Mouse (Mus musculus): ENCODE results near the gene AU022252.
"Not testable (repeated sequence)": the region's sequence is repeated elsewhere in the genome, so short reads cannot be mapped to it uniquely, and the experiment has no call there.

The AU022252 gene

DNA sequence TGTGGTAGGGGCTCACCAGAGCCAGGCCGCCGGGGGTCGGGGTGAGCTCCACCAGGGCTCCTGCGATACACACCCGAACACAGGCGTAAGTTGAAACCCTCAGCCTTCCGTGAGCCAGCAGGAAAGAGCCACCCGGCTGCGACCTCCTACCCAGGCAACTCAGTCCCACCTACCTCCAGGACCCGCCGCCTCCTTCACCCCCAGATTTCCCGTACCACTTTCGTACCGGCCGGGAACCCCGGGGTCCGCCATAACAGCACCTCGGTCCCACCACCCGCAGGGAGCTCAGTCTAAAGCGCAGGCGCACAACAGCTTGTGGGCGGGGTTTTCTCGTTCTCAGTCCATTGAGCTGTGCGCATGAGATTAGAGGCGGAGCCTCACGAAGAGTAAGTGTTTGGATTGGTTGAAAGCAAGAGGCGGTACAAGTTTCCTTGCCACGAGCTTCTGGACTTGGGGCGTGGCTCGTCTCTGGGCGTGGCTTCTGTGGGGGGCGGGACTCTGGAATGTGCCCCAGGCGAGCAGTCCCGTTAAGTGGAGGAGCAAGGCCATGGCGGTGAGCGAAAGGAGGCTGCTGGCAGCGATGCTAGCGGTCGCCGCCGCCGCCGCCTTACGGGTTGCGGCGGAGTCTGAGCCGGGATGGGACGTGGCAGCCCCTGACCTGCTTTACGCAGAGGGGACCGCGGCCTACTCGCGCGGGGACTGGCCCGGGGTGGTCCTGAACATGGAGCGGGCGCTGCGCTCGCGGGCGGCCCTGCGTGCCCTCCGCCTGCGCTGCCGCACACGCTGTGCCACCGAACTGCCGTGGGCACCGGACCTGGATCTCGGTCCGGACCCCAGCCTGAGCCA, at the start of gene AU022252, which contains the start of gene P3h1:
Gene AU022252 (minus strand): TSS at position 303 of the 846 bp plus-strand sequence.
Gene P3h1 (plus strand): TSS at position 506 of the 846 bp plus-strand sequence.
- peak; percentile 98 to 99 for DNase-seq (ENCODE audit: low spot score in 2 of 2)

DNA sequence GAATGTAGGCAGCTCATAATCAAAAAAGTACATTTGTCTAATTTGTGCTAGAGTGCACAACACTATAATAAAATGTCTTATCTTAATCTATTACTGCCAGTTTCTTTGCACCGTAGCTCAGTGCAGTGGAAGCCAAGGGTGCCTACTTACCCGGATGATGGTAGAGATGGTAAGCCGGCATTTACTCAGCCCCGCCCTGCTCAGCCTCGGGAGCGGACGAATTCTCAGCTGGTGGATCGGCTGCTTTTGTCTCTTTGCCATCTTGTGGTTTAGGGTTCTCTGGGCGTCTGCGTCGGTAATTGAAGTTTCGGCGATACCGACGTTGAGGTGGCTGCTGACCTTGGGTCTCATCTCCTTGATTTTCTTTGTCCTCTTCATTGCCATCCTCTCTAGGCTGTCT, 46.3 kb upstream of the AU022252 start:
- DNase-seq (ENCODE audit: low spot score in 2 of 2): not testable (repeated sequence)

DNA sequence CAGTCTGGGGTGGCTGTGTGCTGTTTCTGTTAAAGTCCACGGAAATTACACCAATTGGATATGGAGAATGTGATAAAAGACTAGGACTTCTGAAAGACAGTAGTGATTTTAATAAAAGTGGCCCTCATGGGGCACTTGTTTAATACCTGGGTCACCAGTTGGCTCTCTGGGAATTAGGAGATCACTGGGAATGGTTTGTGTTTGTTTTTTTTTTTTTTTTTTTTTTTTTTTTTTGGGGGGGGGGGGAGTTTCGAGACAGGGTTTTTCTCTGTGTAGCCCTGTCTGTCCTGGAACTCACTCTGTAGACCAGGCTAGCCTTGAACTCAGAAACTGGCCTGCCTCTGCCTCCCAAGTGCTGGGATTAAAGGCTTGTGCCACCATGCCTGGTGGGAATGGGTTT, 43.2 kb upstream of the AU022252 start:
- DNase-seq (ENCODE audit: low spot score in 2 of 2): no peak

DNA sequence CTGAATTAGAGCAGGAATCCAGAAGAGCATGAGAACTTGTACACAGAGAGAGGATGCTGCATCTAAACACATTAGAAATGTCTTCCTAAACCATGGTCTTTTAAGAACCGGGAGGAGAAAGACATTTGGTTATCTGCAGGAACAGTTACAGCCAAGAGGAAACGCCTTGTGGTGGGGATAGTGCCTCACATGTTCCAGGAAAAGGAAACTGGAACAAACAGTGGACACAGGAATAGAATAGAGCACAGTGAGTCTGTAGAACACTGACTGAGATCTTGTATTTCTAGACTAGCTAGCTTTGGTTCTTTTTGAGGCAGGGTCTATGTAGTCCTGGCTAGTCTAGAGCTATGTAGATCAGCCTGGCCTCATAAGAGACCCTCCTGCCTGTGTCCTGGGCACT, 42.7 kb upstream of the AU022252 start:
- no peak for DNase-seq (ENCODE audit: low spot score in 2 of 2)

DNA sequence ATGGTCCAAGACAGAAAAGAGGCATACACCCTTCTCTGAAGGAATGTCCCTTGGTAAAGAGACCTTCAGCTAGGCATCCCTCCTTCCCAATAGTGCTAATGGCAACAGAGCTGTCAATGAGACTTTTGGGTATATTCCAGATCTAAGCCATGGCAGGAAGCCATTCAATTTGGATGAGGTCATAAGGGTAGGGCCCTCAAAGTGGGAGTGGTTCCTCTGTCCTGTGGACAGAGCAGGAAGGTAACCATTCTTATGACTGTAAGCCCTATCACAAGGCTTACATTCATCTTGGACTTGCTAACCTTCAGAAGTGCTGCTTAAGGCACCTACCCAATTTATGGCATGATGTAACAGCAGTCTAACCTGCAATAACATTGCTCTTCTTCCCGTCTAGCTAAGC, 42.1 kb upstream of the AU022252 start:
- DNase-seq (ENCODE audit: low spot score in 2 of 2): no peak

DNA sequence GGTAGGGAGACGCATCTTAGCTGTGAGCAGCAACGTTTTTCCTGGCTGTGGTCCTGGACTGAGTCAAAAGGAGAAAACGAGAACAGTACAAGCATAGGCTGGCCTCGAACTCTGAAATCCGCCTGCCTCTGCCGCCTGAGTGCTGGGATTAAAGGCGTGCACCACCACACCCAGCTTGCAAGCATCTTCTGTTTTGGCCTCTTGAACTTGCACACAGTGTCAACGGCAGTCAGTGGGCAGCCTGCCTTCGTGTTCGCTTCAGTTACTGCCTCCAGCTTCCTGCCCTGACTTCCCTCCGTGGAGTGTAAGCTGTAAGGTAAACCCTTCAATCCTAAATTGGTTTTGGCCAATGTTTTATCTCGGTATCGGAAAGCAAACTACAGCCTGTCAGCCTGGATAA, 34.1 kb upstream of the AU022252 start:
- DNase-seq (ENCODE audit: low spot score in 2 of 2): no peak

DNA sequence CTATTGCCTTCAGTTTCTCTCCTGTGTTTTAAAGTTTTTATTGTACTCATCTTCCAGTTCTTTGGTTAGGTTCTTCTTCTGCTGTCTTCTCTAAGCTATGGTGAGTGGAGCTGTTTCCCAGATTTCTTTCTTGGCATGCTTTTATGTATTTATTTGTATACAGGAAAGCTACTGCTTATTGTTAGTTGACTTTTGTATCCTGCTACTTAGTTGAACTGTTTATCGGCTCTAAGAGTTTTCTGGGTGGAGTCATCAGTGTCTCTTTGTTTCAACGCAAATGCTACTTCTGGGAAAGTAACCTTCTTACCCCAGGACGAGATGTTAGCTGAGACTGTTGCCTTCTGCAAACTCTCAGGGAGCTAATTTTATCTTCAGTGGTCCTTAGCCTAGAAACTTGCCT, 30.9 kb upstream of the AU022252 start:
- no peak for DNase-seq (ENCODE audit: low spot score in 2 of 2)

DNA sequence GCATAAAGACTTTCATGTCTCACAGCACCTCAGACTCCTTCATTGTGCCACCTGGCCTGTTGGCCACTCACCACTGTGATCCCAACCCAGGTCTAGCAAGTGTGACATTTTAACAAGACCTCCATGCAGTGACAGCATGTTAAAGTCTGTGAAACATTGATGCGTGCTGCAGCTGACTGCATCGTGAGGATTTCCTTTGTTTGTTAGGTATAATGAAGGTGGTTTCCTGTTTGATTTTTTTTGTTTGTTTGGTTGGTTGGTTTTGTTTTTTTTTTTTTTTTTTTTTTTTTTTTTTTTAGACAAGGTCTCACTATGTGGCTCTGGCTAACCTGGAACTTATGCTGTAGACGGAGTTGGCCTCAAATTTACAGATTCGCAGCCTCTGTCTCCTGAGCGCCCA, 30.0 kb upstream of the AU022252 start:
- no peak for DNase-seq (ENCODE audit: low spot score in 2 of 2)

DNA sequence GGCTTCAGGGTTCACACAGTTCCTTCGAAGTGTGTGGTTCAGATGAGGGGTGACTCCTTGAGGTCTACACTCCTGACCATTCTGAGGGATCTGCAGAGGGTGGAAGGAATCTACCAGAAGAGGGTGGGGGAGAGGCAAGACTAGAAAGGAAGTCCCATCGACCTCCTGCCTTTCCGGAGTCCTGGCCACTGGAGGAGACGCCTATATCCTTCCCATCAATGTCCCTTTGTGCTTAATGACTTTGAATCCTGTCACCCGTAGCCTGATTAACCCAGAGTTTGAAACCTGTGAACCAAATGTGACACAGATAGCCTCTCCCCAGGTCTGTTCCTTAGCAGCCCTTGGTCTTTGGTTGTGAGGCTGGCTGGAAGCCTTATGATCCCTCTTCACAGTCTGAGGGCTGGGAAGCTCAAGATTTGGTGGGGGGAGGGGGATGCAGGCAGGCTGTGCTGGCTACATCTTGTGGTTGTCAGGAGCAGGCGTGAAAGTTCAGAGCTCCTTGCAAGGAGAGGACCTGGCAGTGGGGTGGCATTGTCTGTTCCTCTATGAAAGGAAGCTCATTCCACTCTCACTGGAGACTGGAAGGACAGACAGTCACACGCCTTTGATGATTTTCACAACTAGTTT, 28.7 kb upstream of the AU022252 start:
- DNase-seq (ENCODE audit: low spot score in 2 of 2): no peak

DNA sequence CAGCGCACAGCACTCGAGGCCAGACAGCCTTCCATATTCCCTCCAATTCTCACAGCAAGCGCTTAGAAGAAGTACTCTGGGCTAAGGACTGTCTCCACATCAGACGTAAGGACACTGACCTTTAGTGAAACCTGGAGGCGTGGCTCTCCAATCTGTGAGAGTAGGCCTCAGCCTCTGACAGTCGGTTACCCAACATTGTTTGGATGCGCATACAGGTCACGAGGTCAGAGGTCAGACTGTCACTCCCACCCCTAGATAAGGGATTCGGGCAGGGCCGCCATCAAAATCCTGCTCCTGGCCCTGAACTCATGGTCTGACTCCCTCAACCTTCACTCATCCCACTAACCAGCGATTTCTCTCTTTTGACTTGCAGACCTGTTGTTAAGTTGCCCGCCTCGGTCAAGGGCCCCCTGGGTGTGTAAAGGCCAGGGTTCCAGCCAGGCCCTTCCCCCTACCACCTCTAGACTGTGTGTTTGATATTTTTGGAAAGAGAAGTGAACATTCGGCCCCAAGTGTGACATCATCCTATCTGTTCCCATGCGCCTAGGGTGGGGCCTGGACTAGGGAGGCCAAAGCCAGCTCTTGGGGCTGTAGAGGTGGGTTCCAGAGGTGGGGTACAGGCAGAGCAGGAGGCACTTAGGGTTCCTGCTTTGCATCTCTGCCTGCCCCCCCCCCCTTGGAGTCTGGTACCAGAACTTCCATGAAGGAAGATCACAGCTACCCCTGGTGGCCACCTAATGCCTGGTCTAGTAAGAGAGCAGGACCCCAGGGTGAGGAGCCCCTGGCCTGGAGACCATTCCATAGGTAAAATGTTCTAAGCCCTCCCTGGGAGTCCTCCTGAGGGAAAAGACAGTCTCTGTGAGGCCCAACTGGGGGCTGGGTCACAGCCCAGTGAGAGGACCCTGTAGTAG, 27.1 kb upstream of the AU022252 start:
- DNase-seq (ENCODE audit: low spot score in 2 of 2): no peak

DNA sequence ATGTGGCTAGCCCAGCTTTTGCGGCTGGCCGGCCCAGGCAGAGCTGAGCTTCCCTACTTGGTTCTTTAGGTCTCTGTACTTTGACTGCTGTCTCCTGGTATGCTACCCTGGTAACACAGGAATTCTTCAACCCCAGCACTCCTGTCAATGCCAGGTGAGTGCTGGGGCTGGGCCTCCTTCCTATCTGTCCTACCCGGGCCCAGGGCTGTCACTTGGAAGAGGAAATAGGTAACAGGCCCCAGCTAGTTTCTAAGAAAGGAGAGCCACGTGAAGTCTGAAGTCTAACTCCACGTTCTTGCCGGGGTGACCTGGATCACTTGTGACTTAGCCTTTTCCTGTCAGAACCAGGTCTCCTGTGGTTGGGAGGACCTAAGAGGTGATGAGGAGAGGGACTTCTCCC, 24.6 kb upstream of the AU022252 start:
- DNase-seq (ENCODE audit: low spot score in 2 of 2): no peak

DNA sequence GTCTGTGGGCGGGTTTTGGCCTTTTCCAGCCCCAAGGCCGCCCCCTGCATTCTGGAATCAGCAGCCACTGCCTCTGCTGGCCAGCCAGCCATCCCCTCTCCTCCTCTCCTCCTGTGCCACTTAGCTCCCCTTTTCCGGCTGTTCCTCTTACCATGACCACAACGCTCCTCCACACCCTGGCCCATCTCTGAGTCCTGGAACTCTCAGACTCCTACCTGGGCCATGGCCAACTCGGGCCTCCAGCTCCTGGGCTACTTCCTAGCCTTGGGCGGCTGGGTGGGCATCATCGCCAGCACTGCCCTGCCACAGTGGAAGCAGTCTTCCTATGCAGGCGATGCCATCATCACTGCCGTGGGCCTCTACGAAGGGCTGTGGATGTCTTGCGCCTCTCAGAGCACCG, 22.8 kb upstream of the AU022252 start, which contains the start of gene Cldn19:
Gene Cldn19 (plus strand): TSS at position 64 of the 400 bp plus-strand sequence.
- DNase-seq (ENCODE audit: low spot score in 2 of 2): no peak

DNA sequence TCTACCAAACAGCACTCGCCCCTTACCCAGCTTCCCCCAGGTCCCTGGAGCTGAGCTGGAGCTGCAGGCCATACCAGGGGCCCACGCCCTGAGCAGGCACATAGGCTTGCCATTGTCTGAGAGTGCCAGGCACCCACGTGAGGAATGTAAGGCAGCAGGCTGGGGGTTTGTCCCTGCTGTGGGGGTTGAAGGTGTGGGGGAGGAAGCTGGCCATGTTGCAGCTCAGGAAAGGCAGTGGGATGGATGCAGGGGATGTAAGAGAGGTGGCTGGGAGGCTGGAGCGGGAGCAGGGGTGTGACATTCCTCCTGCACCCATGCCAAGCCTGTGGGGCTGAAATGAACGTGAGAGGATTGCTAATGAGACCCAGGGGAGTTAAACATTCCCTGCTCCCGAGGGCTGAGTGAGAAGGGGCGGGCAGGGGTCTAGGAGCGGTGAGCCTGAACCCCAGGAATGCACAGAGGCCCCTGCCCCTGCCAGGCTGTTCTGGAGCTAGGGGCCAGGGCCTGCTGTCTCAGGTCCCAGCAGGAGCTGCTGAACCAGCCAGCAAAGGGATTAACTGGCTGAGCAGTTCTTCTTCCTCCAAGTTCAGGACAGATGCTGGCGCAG, 21.6 kb upstream of the AU022252 start:
- DNase-seq (ENCODE audit: low spot score in 2 of 2): peak in 1 of 2 experiments; percentile 54

DNA sequence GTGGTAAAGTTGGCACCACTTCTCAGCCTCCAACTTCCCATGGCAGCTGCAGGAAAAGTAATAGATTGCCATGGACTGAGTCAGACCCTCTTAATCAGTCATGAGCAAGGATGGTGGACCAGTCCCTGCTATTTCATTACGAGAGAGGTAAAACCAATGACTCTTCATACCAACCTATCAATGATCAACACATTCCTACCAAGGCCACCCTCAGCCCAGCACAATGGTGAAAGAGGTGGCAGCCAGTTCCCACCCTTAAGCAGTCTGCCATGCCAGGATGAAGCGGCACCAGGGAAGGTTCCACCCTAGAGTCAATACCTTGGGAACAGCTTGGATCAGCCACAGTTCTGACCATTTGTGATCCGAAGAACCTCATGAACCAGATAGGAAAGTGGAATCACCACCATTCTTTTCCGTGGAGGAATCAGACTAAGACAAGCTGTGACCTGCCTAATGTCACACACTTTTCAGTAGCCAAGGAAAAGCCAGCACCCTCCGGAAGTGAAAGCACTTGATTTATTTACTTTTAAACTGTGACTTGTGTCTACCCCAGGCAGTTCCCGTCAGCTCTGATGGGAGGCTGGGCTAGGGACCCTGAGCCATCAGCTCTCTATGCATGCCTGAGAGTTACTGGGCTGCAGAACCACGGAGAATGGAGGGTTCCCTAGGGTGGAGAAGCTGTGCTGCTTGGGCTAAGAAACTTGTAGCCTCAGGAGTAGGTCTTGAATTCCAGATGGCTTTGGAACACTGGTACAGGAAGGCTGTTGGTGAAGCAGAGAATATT, 19.7 kb upstream of the AU022252 start:
- DNase-seq (ENCODE audit: low spot score in 2 of 2): no peak

DNA sequence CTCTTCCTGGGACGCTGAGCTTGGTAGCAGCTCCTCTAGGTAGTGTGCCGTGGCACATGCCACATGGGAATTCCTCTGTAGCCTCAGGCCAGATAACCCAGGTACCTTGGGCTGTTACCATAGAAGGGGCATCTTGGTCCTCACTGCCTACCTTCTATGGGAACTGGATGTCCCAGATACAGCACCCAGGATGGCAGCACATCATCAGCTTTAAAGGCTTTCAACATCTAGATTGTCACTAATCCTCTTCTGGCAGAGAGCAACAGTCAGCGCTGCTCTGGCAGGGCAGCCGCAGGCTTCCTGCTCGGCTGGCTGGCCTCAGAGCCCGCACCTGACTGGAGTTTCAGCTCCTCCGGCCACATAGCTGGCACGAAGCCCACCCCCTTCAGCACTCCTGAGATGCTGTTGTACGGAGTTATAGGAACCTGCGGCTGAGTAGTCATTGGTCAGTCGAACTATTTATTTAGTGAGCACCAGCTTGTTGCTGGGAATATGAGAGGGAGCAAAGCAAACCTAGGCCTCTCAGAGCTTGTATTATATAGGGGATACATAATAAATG, 16.0 kb upstream of the AU022252 start:
- no peak for DNase-seq (ENCODE audit: low spot score in 2 of 2)

DNA sequence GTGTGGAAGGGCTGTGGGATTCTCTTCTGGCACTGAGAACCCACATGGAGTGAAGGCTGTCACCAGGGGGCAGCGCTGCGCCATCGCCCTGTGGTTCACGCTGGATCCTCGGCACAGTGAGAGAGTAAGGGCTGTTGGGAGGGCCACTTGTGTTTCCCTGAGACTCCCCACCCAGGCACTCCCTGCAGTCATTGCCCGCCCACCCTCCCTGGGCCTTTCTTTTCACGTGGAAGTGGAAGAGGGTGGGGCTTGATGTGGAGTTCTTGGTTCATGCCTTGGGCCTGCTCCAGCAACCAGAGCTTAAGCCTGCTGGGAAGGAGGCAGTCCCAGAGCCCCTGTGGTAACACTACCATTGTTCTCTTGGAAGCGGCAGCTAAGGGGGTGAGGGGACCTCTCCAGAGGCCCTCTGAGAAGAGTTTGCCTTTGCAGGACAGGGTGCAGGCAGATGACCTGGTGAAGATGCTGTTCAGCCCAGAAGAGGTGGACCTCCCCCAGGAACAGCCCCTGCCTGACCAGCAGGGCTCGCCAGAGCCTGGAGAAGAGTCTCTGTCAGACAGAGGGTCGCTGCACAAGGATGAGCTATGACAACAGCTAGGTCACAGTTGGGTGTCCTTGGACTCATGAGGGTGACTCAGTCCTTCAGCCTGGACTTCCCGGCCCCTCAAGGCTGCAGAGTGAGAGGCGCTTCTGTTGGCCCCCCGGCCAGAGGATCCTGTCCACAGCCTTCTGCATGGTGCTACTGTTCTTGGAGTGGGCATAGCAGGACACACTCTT, 15.1 kb upstream of the AU022252 start:
- DNase-seq (ENCODE audit: low spot score in 2 of 2): peak; percentile 46 to 58

DNA sequence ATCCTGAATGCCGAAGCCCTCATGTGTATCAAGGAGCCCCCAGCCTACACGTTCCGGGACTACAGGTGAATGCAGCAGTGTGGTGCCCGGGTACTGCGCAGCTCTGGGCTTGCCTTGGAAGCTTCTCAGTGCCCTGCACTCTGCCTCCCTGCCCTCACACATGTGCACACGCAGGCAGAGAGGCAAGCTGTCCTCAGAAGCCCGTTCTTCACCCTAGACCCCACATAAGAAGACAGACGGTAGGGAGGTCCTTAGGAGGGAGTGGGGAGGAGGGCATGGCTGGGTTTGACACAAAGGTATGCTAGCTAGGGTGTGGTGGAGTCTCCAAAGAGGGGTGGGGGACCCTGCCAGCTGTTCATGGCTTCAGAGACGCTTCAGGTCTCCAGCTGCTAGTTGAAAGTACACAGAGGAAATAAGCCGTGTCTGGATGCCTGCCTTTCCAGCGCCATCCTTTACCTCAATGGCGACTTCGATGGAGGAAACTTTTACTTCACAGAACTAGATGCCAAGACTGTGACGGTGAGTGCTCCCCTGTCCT, 14.2 kb upstream of the AU022252 start:
- DNase-seq (ENCODE audit: low spot score in 2 of 2): no peak

DNA sequence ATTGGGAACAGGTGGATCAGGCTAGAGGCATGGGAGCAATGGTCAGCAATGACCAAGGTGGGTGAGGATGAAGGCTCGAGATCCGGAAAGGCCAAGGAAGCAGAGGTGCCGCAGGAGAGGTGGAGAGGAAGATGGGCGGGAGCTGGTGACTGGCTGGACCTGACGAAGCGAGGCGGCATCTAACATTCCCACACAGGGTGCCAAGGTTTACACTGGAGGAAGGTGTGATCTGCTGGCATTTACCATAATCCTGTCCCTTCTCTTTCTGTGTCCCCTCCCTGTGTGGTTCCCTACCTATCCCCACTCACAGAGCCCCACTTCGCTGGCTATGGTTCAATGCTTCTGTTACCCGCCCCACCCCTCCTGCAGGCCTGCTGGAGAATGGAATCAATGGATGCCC, 13.4 kb upstream of the AU022252 start:
- no peak for DNase-seq (ENCODE audit: low spot score in 2 of 2)

DNA sequence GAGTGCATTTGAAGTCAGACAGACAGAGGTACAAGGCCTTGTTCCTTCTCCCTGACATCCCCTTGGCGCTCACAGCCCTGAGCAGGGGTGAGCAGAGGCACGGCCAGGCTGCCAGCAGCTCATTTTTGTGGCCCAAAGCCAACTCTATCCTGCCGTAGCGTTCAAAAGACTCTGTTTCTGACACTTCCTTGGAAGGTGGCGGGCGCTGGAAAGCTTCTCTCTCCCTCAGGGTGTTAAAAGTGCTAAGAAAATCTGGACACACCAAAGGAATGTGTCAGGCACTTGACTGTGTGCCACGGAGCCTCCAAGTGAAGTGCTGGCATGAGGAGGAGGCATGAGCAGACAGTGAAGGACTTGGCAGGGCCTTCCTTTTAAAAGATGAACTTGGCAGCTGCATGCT, 13.0 kb upstream of the AU022252 start:
- peak; percentile 59 to 76 for DNase-seq (ENCODE audit: low spot score in 2 of 2)

All from right cerebral cortex, postnatal 36 days (tissue).